Mouse (Mus musculus): ENCODE results near the gene Hspa5. TPM values are rescaled to one million over a fixed set of nuclear protein-coding genes. Genes with fewer than 3 reads are reported as not detected.

Gene Hspa5
- 439 TPM for polyA plus RNA-seq (2017; shearing (Covaris generic))

GRCm38 (mm10) chr2:34771368-34772226 lies at the start of gene Hspa5:
TSS of gene Hspa5 (plus strand) at chr2:34771970.

GRCm38 (mm10) chr2:34754551-34755358 lies 17.0 kb upstream of the Hspa5 start, which contains the start of gene Gapvd1:
TSS of gene Gapvd1 (minus strand) at chr2:34755232.

GRCm38 (mm10) chr2:34799357-34800256 lies 27.8 kb downstream of the Hspa5 start, which contains the start of gene Rabepk:
TSS of gene Rabepk (minus strand) at chr2:34799912.

GRCm38 (mm10) chr2:34825827-34826459 lies 54.2 kb downstream of the Hspa5 start, which contains the start of gene Fbxw2:
TSS of gene Fbxw2 (minus strand) at chr2:34826311.

Other genes starting within 250 kb of the Hspa5 start
- 105 TPM for gene Gapvd1, start 16.7 kb upstream of the Hspa5 start, polyA plus RNA-seq (2017; shearing (Covaris generic))
- gene Rabepk, start 27.9 kb downstream of the Hspa5 start, polyA plus RNA-seq (2017; shearing (Covaris generic)) = 37.8 TPM
- gene Fbxw2, start 54.3 kb downstream of the Hspa5 start, polyA plus RNA-seq (2017; shearing (Covaris generic)) = 165 TPM
- gene Gm34653, start 61.0 kb downstream of the Hspa5 start, polyA plus RNA-seq (2017; shearing (Covaris generic)) = not detected
- gene Cutal, start 102.4 kb downstream of the Hspa5 start, polyA plus RNA-seq (2017; shearing (Covaris generic)) = not detected
- 94.5 TPM for gene Psmd5, start 103.0 kb downstream of the Hspa5 start, polyA plus RNA-seq (2017; shearing (Covaris generic))
- gene Phf19, start 142.1 kb downstream of the Hspa5 start, polyA plus RNA-seq (2017; shearing (Covaris generic)) = 1.1 TPM
- gene Traf1, start 189.8 kb downstream of the Hspa5 start, polyA plus RNA-seq (2017; shearing (Covaris generic)) = 383 TPM